Mouse (Mus musculus) left cerebral cortex, postnatal 10 days (tissue): ENCODE measurements at regions not wholly inside any gene's neighbourhood (a gene's known extent, or its start where the extent isn't known, plus 50 kb on each side); places are given as distances from the start of the nearest gene placed in this dataset.

Experiments
- DNase-seq, 2 experiments: peaks; one replicate each; pipeline ENCODE4 v3.0.0; 2021 to 2022; ENCODE audit warnings: low spot score in 2 of 2, mixed read lengths in 1 of 2; ENCODE audit errors: extremely low spot score in 1 of 2
- intact Hi-C: fragments of 180-260 bp; cut with DNase I; formaldehyde crosslinking; loops from one replicate; pipeline ENCODE4 v1.15.1; 2025

DNA sequence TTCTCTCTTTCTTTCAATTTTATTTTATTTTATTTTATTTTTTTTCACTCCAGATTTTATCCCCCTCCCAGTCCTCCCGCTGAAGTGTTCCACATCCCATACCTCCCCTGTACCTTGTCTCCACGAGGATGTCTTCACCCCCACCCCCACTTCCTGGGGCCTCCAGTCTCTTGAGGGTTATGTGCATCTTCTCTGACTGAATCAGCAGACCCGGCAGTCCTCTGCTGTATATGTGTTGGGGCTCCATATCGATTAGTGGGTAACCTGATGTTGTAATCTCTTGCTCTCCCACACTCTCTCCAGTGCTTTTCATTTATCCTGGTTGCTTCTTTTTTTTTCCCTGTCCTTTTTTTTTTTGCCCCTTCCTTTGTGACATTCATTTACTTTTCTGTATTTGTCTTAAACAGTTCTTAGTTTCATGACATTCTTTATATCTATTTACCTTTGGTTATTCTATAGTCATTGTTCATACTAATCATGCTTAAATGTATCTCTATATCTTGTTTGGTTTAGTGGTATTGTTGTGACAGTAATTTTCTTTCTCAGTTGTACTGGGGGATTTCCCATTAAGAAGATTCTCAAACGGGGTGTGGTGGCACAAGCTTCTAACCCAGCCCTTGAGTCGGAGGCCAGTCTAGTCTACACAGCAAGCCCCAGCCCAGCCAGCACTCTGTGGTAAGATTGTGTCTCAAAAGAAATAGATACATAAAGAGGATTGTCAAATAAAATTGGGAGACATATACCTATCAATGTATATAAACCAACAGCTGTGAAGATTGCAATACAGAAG, 73.9 kb upstream of the Cnot2 start:
- intact Hi-C loops = no loop called here
- DNase-seq = no peak

DNA sequence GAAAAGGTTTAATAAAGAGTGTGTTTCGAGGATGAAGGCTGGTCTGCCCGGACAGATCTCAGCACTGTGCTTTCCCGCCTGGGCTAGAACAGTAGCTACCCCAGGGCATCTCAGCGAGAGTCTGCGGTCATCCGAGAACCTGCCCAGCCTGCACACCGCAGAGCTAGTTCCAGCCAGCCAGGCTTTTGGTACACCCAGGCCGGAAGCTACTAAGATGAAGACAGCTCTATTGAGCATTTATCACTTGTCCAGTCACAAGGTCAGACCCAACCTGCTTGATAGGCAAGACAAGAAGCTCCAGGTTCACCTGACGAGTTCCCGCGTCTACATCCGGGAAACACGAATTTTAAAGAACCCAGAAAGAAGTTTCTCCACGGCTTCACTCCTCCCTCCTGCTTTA, 72.8 kb upstream of the Cnot2 start:
- intact Hi-C loops = no loop called here
- DNase-seq = no peak

DNA sequence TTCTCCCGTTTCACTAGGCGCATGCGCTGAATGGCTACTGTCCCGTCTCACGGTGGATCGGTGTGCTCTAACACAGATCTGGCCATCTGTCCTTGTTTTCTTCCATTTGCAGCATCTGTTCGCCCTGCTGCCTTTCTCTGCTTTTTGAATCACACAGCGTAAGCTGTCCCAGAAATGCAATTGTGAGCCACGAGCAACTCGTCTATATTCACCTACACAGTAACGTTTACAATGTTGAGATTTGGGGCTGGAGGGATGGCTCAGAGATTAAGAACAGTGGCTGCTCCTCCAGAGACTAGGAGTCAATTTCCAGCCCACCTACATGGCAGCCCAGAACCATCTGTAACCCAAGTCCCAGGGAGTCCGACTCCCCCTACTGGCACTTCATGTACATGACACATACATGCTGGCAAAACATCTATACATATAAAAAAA, 72.2 kb upstream of the Cnot2 start:
- intact Hi-C loops = no loop called here
- peak; percentile 48 to 59 for DNase-seq

DNA sequence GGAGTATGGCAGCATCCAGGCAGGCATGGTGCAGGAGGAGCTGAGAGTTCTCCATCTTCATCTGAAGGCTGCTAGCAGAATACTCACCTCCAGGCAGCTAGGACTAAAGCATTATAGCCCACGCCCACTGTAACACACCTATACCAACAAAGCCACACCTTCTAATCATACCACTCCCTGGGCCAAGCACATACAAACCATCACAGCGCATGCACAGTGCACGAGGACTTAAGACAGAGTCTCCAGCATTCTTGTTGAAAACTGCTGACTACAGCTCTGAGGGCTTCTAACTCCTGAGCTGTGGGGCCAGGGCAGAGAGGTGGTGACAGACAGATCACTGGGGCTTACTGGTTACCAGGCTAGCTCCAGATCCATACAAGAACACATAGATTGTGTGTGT, 68.0 kb upstream of the Cnot2 start:
- intact Hi-C loops = no loop called here
- DNase-seq = no peak

DNA sequence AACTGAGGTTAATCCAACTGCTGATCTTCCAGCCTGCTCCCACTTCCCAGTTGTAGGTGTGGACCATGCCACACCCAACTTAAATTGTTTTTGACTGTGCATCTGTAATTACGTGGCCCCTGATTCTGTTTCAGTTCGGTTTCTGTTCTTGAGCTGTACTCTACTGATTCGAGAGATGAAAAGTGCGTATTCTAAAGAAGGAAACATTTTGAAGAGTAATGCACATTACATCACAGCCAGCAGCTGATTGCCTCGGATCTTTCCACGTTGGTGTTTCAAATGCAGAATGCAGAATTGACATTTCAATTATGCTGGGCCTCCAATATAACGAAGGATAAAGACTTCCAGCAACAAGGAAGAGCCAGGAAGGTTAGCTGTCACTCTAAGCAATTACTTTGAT, 64.7 kb upstream of the Cnot2 start:
- intact Hi-C loops = no loop called here
- DNase-seq = no peak

DNA sequence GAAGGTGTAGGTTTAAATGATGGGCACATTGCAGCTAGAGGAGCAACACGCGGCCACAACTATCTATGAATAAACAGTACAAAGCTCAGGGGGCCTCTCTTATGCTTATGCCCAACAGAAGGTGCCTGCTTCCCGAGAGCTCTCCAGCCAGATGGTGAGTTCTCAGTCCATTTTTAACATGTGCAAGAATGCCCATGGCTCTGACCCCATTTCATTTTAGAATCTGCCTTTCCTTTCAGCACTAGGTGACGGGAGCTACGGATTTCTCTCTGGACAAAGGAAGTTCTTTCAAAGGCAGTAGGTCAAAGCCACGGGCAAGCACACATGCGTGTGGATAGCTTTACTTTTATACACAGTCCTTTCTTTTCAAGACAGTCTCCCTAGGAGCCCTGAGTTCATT, 64.3 kb upstream of the Cnot2 start:
- no peak for DNase-seq
- intact Hi-C loops = no loop called here

DNA sequence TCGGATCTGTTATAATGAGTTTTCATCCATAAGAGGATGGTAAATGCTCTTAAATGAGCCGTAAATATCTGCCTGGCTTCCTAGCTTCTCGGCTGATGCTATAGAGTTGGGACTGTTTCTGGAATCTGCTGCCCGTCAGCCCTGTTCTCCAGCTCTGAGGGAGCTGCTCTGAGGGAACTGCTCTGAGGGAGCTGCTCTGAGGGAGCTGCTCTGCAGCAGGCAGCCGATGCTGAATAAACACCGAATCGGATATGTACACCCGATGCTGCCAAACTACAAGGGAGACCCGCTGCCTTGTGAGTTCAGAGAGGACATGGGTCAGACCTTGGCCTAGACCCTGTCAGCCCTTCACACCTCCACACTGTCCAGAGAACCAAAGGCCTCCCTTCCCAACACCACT, 63.8 kb upstream of the Cnot2 start:
- no peak for DNase-seq
- intact Hi-C loops = no loop called here
